Mouse (Mus musculus) hindbrain, embryonic 15.5 days (tissue): ENCODE measurements around the gene Srp54b. TPM values are rescaled to one million over a fixed set of nuclear protein-coding genes. Genes with fewer than 3 reads are reported as not detected.
"Not testable (repeated sequence)": the region's sequence is repeated elsewhere in the genome, so short reads cannot be mapped to it uniquely, and the experiment has no call there.

Source experiments
- ATAC-seq: fragments of 200-750 bp; cut with Nextera tagmentation; 2 replicates; pipeline ENCODE4 v1.8.0; 2017; ENCODE audit warnings: low read depth, moderate number of reproducible peaks, moderate TSS enrichment; ENCODE audit not compliant: low FRiP score
- H3K27ac ChIP-seq: fragments of 300-500 bp; sonication (generic); replicated peaks from 2 replicates; pipeline ENCODE4 v1.5.1; 2015; ENCODE audit warnings: mild to moderate bottlenecking, inconsistent platforms
- H3K27me3 ChIP-seq: fragments of 300-500 bp; sonication (generic); 2 replicates; pipeline ENCODE4 v1.6.1; 2015; ENCODE audit warnings: control low read depth, inconsistent platforms
- H3K36me3 ChIP-seq: fragments of 300-500 bp; sonication (generic); 2 replicates; pipeline ENCODE4 v1.6.1; 2015; ENCODE audit warnings: control low read depth, inconsistent platforms
- H3K4me1 ChIP-seq: fragments of 300-500 bp; sonication (generic); replicated peaks from 2 replicates; pipeline ENCODE4 v1.6.1; 2015; ENCODE audit warnings: control low read depth, inconsistent platforms
- H3K4me2 ChIP-seq: fragments of 300-500 bp; sonication (generic); 2 replicates; pipeline ENCODE4 v1.6.1; 2015; ENCODE audit warnings: moderate library complexity, mild to moderate bottlenecking, inconsistent platforms
- H3K4me3 ChIP-seq: fragments of 300-500 bp; sonication (generic); 2 replicates; pipeline ENCODE4 v1.5.1; 2015; ENCODE audit warnings: mild to moderate bottlenecking, inconsistent platforms
- H3K9ac ChIP-seq: fragments of 300-500 bp; sonication (generic); 2 replicates; pipeline ENCODE4 v1.6.1; 2015; ENCODE audit warnings: inconsistent platforms
- H3K9me3 ChIP-seq: fragments of 300-500 bp; sonication (generic); 2 replicates; pipeline ENCODE4 v1.6.1; 2016; ENCODE audit warnings: control low read depth, inconsistent platforms
- WGBS: fragments of 180-500 bp; shearing (Covaris S2); methylation state at CpG from one replicate; pipeline ENCODE4 v1.1.7; 2015; 5-methylcytosine and 5-hydroxymethylcytosine counted together
- polyA plus RNA-seq: library from polyadenylated mRNA; unstranded; fragments of >200 nt; fragmentation: Nextera tagmentation; extraction: Ambion mirVana; gene quantifications from 2 replicates; pipeline ENCODE4 v1.2.1, GENCODE M21; 2015

Gene Srp54b
- polyA plus RNA-seq, 1 experiment from 2014 or later, result 57.4 TPM

DNA sequence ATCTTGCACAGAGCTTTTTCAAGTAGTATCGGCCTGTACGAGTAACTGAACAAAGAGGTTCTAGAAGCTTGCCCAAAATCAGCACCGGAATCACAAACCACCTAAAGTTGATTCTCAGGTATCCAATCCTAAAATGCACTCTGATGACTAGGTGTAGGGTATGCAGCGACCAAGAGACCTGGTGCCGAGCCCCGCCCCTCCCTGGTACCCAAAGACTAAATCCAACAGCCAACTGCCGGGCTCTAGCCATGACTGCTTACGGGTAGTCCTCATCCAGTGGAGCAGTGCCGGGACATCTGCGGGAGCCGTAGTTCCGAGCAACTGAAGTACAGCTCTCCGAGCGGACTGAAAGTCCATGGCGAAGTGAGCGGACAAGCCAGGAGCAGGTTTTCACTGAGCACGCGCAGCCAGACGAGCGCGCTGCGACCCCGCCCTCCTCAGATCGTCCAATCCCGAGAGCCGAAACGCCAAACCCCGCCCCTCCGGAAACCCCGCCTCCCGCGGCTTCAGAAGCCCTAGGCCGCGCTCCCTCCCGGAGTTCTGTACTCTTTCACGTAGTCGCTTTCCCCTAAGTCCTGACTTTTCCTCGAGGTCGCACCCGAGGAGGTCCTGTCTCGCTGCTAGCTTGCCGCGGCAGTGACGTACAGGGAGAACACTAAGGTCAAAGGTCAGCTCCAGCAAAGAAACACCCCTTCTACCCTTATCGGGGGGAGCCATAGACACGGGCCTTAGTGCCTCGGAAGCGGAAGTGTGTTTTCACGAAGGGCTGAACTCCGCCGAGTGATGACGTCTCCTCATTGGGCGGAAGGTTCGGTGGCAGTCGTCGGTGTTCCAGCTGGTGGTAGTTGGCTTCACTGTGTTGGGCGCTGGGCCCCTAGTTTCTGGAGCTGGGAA lies 75.0 kb downstream of the Srp54b start, which contains the start of gene Srp54c:
Srp54c (plus strand) TSS at position 543 of the 894 bp plus-strand sequence.
- H3K36me3 ChIP-seq, H3K27ac ChIP-seq, H3K9ac ChIP-seq, H3K27me3 ChIP-seq, H3K4me1 ChIP-seq, H3K4me2 ChIP-seq, H3K9me3 ChIP-seq: not testable (repeated sequence)
- peak within 1 kb of the TSS; percentile 39 for H3K4me3 ChIP-seq
- no CpG with 5 or more reads among the region's 57 CpGs for WGBS
- peak; percentile 99 for ATAC-seq

DNA sequence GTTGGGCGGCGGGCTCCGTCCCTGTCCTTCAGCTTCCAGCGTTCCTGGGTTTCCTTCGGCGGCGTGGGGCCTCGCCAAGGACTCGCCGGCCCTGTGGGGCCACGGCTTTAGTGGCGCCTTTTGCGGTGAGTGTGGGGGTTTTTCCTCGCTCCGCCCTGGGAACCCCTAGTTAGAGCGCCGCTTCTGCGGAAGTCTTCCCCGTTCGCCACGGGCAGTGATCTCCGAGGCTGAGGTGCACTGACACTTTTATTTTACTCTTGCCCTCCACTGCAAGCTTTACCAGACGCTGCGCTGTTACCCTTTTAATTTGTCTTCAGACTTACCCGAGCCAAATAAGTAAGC lies 75.6 kb downstream of the Srp54b start:
- ATAC-seq, H3K36me3 ChIP-seq, H3K9ac ChIP-seq, H3K4me2 ChIP-seq, H3K9me3 ChIP-seq, H3K4me1 ChIP-seq, H3K27me3 ChIP-seq, H3K27ac ChIP-seq: not testable (repeated sequence)
- peak overlapping the region; percentile 39 for H3K4me3 ChIP-seq
- WGBS, result 2% methylated on average over 13 of the region's 25 CpGs

Other genes with a start within 250 kb of the Srp54b start
- not detected in 2 replicates for gene Gm20403, start 168.6 kb upstream of the Srp54b start, polyA plus RNA-seq
- 7.0 and 7.1 TPM in 2 replicates for gene Baz1a, start 140.8 kb upstream of the Srp54b start, polyA plus RNA-seq
- gene 2700097O09Rik, start 75.0 kb upstream of the Srp54b start, polyA plus RNA-seq, result 31.8 and 36.3 TPM in 2 replicates
- 172 TPM in 2 replicates for gene Srp54a, start 74.8 kb upstream of the Srp54b start, polyA plus RNA-seq
- gene Fam177a, start 30.6 kb upstream of the Srp54b start, polyA plus RNA-seq, result 69.0 and 71.0 TPM in 2 replicates
- gene 1700047I17Rik2, start 44.5 kb downstream of the Srp54b start, polyA plus RNA-seq, result not detected in 2 replicates
- 70.6 and 74.6 TPM in 2 replicates for gene Srp54c, start 75.1 kb downstream of the Srp54b start, polyA plus RNA-seq
- gene 1110008L16Rik, start 144.5 kb downstream of the Srp54b start, polyA plus RNA-seq, result 9.6 and 10.9 TPM in 2 replicates
- 20.6 and 20.9 TPM in 2 replicates for gene Ppp2r3c, start 147.9 kb downstream of the Srp54b start, polyA plus RNA-seq
- gene Psma6, start 229.1 kb downstream of the Srp54b start, polyA plus RNA-seq, result 389 and 393 TPM in 2 replicates